Mouse (Mus musculus): ENCODE results near the gene Cdk5rap1. TPM values are rescaled to one million over a fixed set of nuclear protein-coding genes. Genes with fewer than 3 reads are reported as not detected.
"Not testable (repeated sequence)": the region's sequence is repeated elsewhere in the genome, so short reads cannot be mapped to it uniquely, and the experiment has no call there.

Cdk5rap1 gene
- polyA plus RNA-seq, 2 experiments, result 4.2 to 10.0 TPM

- peak; percentile 71 to 81 (median 80) for DNase-seq (ENCODE audit: low read depth in 3 of 3, low spot score in 3 of 3)
- H3K27ac ChIP-seq, result peak overlapping the region; percentile 52
- TF ChIP-seq CTCF (IDR thresholded peaks at IDR 0.05; ENCODE audit: low read depth) (no peak), EP300 (IDR thresholded peaks at IDR 0.05; ENCODE audit: low read depth) (peak; percentile 86)
- peak overlapping the region; percentile 40 for H3K4me2 ChIP-seq (ENCODE audit: low read depth)
- H3K27me3 ChIP-seq (ENCODE audit: control insufficient read depth, insufficient read depth, low read length), result no peaks in the 10 kb centered on the region
- no peaks in the 10 kb centered on the region for H3K9me3 ChIP-seq (ENCODE audit: control insufficient read depth, low read length)
- H3K4me1 ChIP-seq (replicated peaks; ENCODE audit: control insufficient read depth in 2 of 2, insufficient read depth in 2 of 2, low read length in 1 of 2), result peaks cover 11 to 14% of the 10 kb centered on the region in 2 experiments
- peak; percentile 93 for ATAC-seq (ENCODE audit: insufficient read depth)
- H3K9ac ChIP-seq (replicated peaks), result no peak overlapping the region
- H3K36me3 ChIP-seq (replicated peaks; ENCODE audit: control insufficient read depth, insufficient read depth, low read depth), result no peaks in the 10 kb centered on the region
- H3K4me3 ChIP-seq (ENCODE audit: insufficient read depth in 1 of 2, low read depth in 2 of 2, low read length in 2 of 2), result no peak overlapping the region
- WGBS (ENCODE audit: insufficient replicate concordance), result 24% methylated on average over 3 of the region's 3 CpGs
Observed at GRCm38 (mm10) chr2:154326852-154327251, 46.0 kb downstream of the Cdk5rap1 start.

DNA sequence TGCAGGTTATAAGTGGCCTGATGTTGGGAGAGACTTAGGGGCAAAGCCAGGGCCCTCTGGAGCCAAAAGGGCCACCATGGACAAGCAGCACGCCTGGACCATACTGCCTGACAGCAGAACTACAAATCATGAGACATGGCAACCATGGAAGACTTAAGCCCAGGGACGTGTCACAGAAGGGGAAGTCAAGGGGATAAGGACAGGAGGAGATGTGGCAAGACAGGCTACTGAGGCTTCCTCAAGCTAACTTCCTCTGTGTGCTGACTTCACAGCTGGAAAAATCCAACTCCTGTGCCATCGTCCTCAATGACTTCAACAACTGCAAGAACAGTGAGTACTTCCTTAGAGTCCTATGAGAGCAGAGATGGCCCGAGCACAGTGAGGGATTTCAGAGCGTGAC lies 59.0 kb downstream of the Cdk5rap1 start:
- not testable (repeated sequence) for H3K27me3 ChIP-seq (ENCODE audit: control insufficient read depth, insufficient read depth, low read length); ATAC-seq (ENCODE audit: insufficient read depth); DNase-seq (ENCODE audit: low read depth in 3 of 3, low spot score in 3 of 3); H3K27ac ChIP-seq; H3K4me2 ChIP-seq (ENCODE audit: low read depth); H3K4me1 ChIP-seq (replicated peaks; ENCODE audit: control insufficient read depth in 2 of 2, insufficient read depth in 2 of 2, low read length in 1 of 2); H3K4me3 ChIP-seq (ENCODE audit: insufficient read depth in 1 of 2, low read depth in 2 of 2, low read length in 2 of 2); H3K36me3 ChIP-seq (replicated peaks; ENCODE audit: control insufficient read depth, insufficient read depth, low read depth); H3K9ac ChIP-seq (replicated peaks); H3K9me3 ChIP-seq (ENCODE audit: control insufficient read depth, low read length)
- 39% methylated on average over 4 of the region's 5 CpGs for WGBS (ENCODE audit: insufficient replicate concordance)

GRCm38 (mm10) chr2:154306927-154307326 lies 65.9 kb downstream of the Cdk5rap1 start, which contains the start of gene Bpifb9b:
Gene Bpifb9b (plus strand): TSS chr2:154307227.
- not testable (repeated sequence) for H3K9me3 ChIP-seq (ENCODE audit: control insufficient read depth, low read length); H3K4me3 ChIP-seq (ENCODE audit: insufficient read depth in 1 of 2, low read depth in 2 of 2, low read length in 2 of 2); H3K4me2 ChIP-seq (ENCODE audit: low read depth); H3K36me3 ChIP-seq (replicated peaks; ENCODE audit: control insufficient read depth, insufficient read depth, low read depth); H3K27ac ChIP-seq; H3K9ac ChIP-seq (replicated peaks); H3K4me1 ChIP-seq (replicated peaks; ENCODE audit: control insufficient read depth in 2 of 2, insufficient read depth in 2 of 2, low read length in 1 of 2); H3K27me3 ChIP-seq (ENCODE audit: control insufficient read depth, insufficient read depth, low read length); DNase-seq (ENCODE audit: low read depth in 3 of 3, low spot score in 3 of 3); ATAC-seq (ENCODE audit: insufficient read depth)
- 55% methylated on average over 4 of the region's 4 CpGs for WGBS (ENCODE audit: insufficient replicate concordance)

GRCm38 (mm10) chr2:154304604-154305003 lies 68.2 kb downstream of the Cdk5rap1 start:
- not testable (repeated sequence) for H3K9ac ChIP-seq (replicated peaks); H3K4me3 ChIP-seq (ENCODE audit: insufficient read depth in 1 of 2, low read depth in 2 of 2, low read length in 2 of 2); H3K36me3 ChIP-seq (replicated peaks; ENCODE audit: control insufficient read depth, insufficient read depth, low read depth); DNase-seq (ENCODE audit: low read depth in 3 of 3, low spot score in 3 of 3); H3K9me3 ChIP-seq (ENCODE audit: control insufficient read depth, low read length); H3K27me3 ChIP-seq (ENCODE audit: control insufficient read depth, insufficient read depth, low read length); ATAC-seq (ENCODE audit: insufficient read depth); H3K4me1 ChIP-seq (replicated peaks; ENCODE audit: control insufficient read depth in 2 of 2, insufficient read depth in 2 of 2, low read length in 1 of 2); H3K27ac ChIP-seq; H3K4me2 ChIP-seq (ENCODE audit: low read depth)
- WGBS (ENCODE audit: insufficient replicate concordance), result 47% methylated on average over 1 of the region's 3 CpGs

DNA sequence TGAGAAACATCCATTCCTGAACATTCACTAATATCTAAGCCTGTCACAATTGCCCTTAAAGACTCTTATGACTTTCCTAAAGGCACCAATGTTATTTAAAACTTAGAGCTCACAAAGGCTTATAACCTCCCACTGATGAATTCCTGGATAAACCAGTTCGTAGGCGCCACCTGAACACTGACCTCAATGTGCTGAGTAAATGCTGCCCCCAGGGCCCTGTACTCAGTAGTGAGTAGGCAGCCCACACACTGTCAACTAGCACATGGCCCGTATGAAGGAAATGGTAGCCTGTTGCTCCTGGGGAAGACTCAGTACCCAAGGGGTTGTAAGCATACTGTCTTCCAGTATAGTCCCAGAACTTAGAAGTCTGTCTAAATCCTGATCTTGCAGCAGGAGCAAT lies 71.0 kb downstream of the Cdk5rap1 start:
- 76% methylated on average over 3 of the region's 3 CpGs for WGBS (ENCODE audit: insufficient replicate concordance)
- no peaks in the 10 kb centered on the region for H3K27me3 ChIP-seq (ENCODE audit: control insufficient read depth, insufficient read depth, low read length)
- no peak overlapping the region for H3K4me2 ChIP-seq (ENCODE audit: low read depth)
- DNase-seq (ENCODE audit: low read depth in 3 of 3, low spot score in 3 of 3) (no peak), ATAC-seq (ENCODE audit: insufficient read depth) (no peak)
- H3K4me1 ChIP-seq (replicated peaks; ENCODE audit: control insufficient read depth in 2 of 2, insufficient read depth in 2 of 2, low read length in 1 of 2), result no peaks in the 10 kb centered on the region
- no peak overlapping the region for H3K9ac ChIP-seq (replicated peaks)
- H3K27ac ChIP-seq, result no peak overlapping the region
- H3K9me3 ChIP-seq (ENCODE audit: control insufficient read depth, low read length), result no peaks in the 10 kb centered on the region
- no peak for TF ChIP-seq EP300 (IDR thresholded peaks at IDR 0.05; ENCODE audit: low read depth)
- no peak for TF ChIP-seq CTCF (IDR thresholded peaks at IDR 0.05; ENCODE audit: low read depth)
- H3K4me3 ChIP-seq (ENCODE audit: insufficient read depth in 1 of 2, low read depth in 2 of 2, low read length in 2 of 2), result no peak overlapping the region
- H3K36me3 ChIP-seq (replicated peaks; ENCODE audit: control insufficient read depth, insufficient read depth, low read depth), result no peaks in the 10 kb centered on the region

DNA sequence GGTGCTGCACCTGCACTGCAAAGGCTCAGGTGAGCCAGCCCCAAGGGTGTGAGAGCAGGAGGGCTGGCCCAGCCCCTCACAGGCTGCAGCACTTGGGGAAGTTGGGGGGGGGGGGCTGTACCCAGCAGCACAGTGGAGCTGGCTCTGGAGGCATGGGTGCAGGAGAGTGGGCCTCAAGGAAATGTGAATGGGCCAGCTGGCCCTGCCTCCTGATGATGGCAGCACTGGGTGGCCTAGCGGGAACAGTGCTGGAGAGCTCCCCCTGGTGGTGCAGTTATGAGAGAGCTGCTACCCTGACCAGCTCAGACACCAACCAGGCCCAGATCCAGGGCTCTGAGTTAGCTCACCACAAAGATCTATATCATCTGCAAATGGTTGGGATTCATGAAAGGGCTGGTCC lies 72.3 kb downstream of the Cdk5rap1 start:
- Histone ChIP-seq H3K4me1 (replicated peaks; ENCODE audit: control insufficient read depth in 2 of 2, insufficient read depth in 2 of 2, low read length in 1 of 2) (no peaks in the 10 kb centered on the region), H3K4me3 (ENCODE audit: insufficient read depth in 1 of 2, low read depth in 2 of 2, low read length in 2 of 2) (no peak overlapping the region), H3K36me3 (replicated peaks; ENCODE audit: control insufficient read depth, insufficient read depth, low read depth) (no peaks in the 10 kb centered on the region), H3K4me2 (ENCODE audit: low read depth) (no peak overlapping the region), H3K9me3 (ENCODE audit: control insufficient read depth, low read length) (no peaks in the 10 kb centered on the region), H3K27ac (no peak overlapping the region), H3K27me3 (ENCODE audit: control insufficient read depth, insufficient read depth, low read length) (no peaks in the 10 kb centered on the region), H3K9ac (replicated peaks) (no peak overlapping the region)
- WGBS (ENCODE audit: insufficient replicate concordance), result 0% methylated on average over 1 of the region's 1 CpGs
- TF ChIP-seq CTCF (IDR thresholded peaks at IDR 0.05; ENCODE audit: low read depth), result peak; percentile 97
- no peak for TF ChIP-seq EP300 (IDR thresholded peaks at IDR 0.05; ENCODE audit: low read depth)
- peak; percentile 51 to 55 (median 52) for DNase-seq (ENCODE audit: low read depth in 3 of 3, low spot score in 3 of 3)
- ATAC-seq (ENCODE audit: insufficient read depth), result peak; percentile 65

Data from liver, embryonic 14.5 days (tissue).